Mouse (Mus musculus) heart, adult 2 months (tissue): ENCODE data around the gene Nabp2. TPM values are rescaled to one million over a fixed set of nuclear protein-coding genes. Genes with fewer than 3 reads are reported as not detected.

Source experiments
- DNase-seq, 2 experiments: peaks; one replicate each; pipeline ENCODE4 v3.0.0; 2021
- H3K27ac ChIP-seq: fragments of 200-600 bp; 2 replicates; pipeline ENCODE4 v1.8.1; 2022
- H3K27me3 ChIP-seq: fragments of 200-500 bp; 2 replicates; pipeline ENCODE4 v1.6.1; 2012; ENCODE audit warnings: mild to moderate bottlenecking, low read length, inconsistent platforms, mixed read lengths; ENCODE audit not compliant: control insufficient read depth, insufficient read depth
- H3K36me3 ChIP-seq: fragments of 200-500 bp; 2 replicates; pipeline ENCODE4 v1.6.1; 2012; ENCODE audit warnings: low read length, inconsistent platforms; ENCODE audit not compliant: control insufficient read depth, insufficient read depth
- H3K4me1 ChIP-seq: fragments of 200-500 bp; 2 replicates; pipeline ENCODE4 v1.6.1; 2011; ENCODE audit warnings: low read length; ENCODE audit not compliant: control insufficient read depth, insufficient read depth
- H3K4me3 ChIP-seq: fragments of 200-600 bp; 2 replicates; pipeline ENCODE4 v1.8.1; 2022
- H3K79me2 ChIP-seq: fragments of 200-500 bp; replicated peaks from 2 replicates; pipeline ENCODE4 v1.6.1; 2012; ENCODE audit warnings: mild to moderate bottlenecking, inconsistent platforms, low read length, moderate library complexity, mixed read lengths; ENCODE audit not compliant: control insufficient read depth, insufficient read depth
- H3K9ac ChIP-seq: fragments of 200-500 bp; 2 replicates; pipeline ENCODE4 v1.6.1; 2012; ENCODE audit warnings: low read depth, mild to moderate bottlenecking, control low read depth, inconsistent platforms, low read length, mixed read lengths
- CTCF ChIP-seq: fragments of 200-600 bp; IDR thresholded peaks from 2 replicates; pipeline ENCODE4 v1.8.1; 2022; ENCODE audit warnings: antibody characterized with exemption, mild to moderate bottlenecking, moderate library complexity
- EP300 ChIP-seq: fragments of 200-500 bp; IDR thresholded peaks from 2 replicates; pipeline ENCODE4 v1.6.1; 2011; ENCODE audit warnings: low read depth, low read length, control low read depth; ENCODE audit not compliant: insufficient read depth
- POLR2A ChIP-seq: fragments of 200-500 bp; IDR thresholded peaks from 2 replicates; pipeline ENCODE4 v1.6.1; 2011; ENCODE audit warnings: mild to moderate bottlenecking, low read depth, low read length, control low read depth; ENCODE audit not compliant: insufficient read depth
- WGBS: fragments of 180-500 bp; shearing (Covaris S2); methylation state at CpG from one replicate; pipeline ENCODE4 v1.1.7; 2018; 5-methylcytosine and 5-hydroxymethylcytosine counted together
- intact Hi-C: fragments of 180-260 bp; cut with DNase I; formaldehyde crosslinking; loops from one replicate; pipeline ENCODE4 v1.15.1; 2025
- polyA plus RNA-seq: library from polyadenylated mRNA; depleted of rRNA; stranded (reverse); fragments of >200 nt; gene quantifications from 2 replicates; pipeline ENCODE4 v1.2.3, GENCODE M21; 2012
- total RNA-seq, 2 experiments: library from RNA; stranded (reverse); gene quantifications; 2 replicates each; pipeline ENCODE4 v1.2.3; 2021

Gene Nabp2
- total and polyA plus RNA-seq, 3 experiments: 25.1 to 48.2 (median 45.2) TPM

DNA sequence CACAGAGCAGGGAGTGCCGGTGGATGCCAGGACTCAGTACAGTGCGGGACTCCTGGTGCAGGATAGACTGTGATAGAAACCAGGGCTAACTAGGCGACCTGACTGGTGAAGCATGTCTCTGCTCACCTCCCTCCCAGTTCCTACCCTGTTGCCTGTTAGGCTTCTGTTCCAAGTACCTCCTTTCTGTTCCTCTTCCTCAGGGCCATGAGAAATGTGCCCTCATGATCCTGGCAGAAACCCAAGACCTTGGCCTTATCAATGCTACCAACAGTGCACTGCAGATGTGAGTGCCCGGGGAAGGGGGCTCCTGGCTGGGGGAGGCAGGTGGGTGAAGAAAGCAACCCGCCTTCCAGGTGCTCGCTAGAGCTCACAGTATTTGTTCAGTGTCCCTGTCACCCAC, 21.7 kb downstream of the Nabp2 start:
- 51% methylated on average over 6 of the region's 6 CpGs for WGBS
- TF ChIP-seq CTCF: no peak
- no peak for TF ChIP-seq EP300
- TF ChIP-seq POLR2A: no peak
- peaks cover 3% of the 10 kb centered on the region for H3K4me1 ChIP-seq
- H3K27me3 ChIP-seq: no peaks in the 10 kb centered on the region
- no peak overlapping the region for H3K9ac ChIP-seq
- H3K36me3 ChIP-seq: no peaks in the 10 kb centered on the region; the same call in 1 of the 2 replicates
- H3K27ac ChIP-seq: no peak overlapping the region
- no peak for DNase-seq
- no peaks in the 10 kb centered on the region for H3K79me2 ChIP-seq
- intact Hi-C loops: no loop called here
- no peak overlapping the region for H3K4me3 ChIP-seq

DNA sequence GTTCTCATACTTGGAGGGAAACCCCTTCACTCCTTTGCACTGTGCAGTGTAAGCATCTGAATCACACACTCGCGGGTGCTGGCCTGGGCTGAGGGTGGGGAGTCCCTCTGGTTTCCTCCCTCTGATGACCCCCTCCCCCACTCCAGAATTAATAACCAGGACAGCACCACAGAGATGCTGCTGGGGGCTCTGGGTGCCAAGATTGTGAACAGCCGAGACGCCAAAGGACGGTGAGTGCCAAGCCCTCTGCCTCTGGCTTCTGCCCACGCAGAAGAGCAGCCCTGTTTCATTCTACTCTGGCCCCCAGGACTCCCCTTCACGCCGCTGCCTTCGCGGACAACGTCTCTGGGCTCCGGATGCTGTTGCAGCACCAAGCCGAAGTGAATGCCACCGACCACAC, 22.4 kb downstream of the Nabp2 start:
- intact Hi-C loops: no loop called here
- Histone ChIP-seq H3K27ac (no peak overlapping the region), H3K4me3 (no peak overlapping the region), H3K27me3 (no peaks in the 10 kb centered on the region), H3K4me1 (peaks cover 3% of the 10 kb centered on the region), H3K79me2 (no peaks in the 10 kb centered on the region), H3K9ac (no peak overlapping the region), H3K36me3 (no peaks in the 10 kb centered on the region; the same call in 1 of the 2 replicates)
- TF ChIP-seq CTCF: no peak
- TF ChIP-seq EP300: no peak
- TF ChIP-seq POLR2A: no peak
- WGBS: 85% methylated on average over 14 of the region's 14 CpGs
- no peak for DNase-seq

DNA sequence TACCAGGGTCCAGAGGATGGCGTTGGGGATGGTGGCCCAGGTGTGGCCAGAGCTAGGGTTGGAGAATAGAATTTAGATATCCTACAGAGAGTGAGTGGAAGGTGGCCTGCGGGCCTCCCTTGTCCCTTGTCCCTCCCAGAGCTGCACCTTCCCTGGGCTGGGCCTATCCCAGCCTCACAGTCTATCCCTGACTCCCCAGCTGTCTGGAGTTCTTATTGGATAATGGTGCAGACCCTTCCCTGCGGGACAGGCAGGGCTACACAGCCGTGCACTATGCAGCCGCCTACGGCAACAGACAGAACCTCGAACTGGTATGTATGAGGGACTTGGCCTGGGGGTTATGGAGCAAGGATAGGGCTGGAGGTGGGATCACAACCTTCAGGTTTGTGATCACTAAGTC, 25.4 kb downstream of the Nabp2 start:
- intact Hi-C loops: no loop called here
- Histone ChIP-seq H3K9ac (no peak overlapping the region), H3K27me3 (no peaks in the 10 kb centered on the region), H3K79me2 (no peaks in the 10 kb centered on the region), H3K4me1 (peaks cover 2% of the 10 kb centered on the region; the same call in 1 of the 2 replicates), H3K36me3 (no peaks in the 10 kb centered on the region), H3K27ac (no peak overlapping the region), H3K4me3 (no peak overlapping the region)
- DNase-seq: no peak
- TF ChIP-seq POLR2A: no peak
- no peak for TF ChIP-seq EP300
- no peak for TF ChIP-seq CTCF
- 92% methylated on average over 7 of the region's 7 CpGs for WGBS

DNA sequence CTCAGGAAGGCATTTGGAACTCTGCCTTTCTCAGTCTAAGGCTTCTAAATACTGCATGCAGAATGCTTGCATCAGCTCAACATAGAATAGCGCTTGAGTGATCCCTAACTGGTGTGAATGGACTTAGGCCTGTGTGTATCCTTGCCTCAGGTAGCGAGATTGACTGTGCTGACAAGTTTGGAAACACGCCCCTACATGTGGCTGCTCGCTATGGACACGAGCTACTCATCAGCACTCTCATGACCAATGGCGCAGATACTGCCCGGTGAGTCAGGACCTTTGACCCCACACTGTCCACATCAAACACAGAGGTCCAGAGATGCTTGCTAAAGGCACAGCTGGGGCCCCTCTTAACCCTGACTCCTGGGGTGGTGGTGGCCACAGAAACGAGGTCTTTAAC, 28.8 kb downstream of the Nabp2 start:
- Histone ChIP-seq H3K36me3 (peaks cover 6% of the 10 kb centered on the region; the same call in 1 of the 2 replicates), H3K79me2 (no peaks in the 10 kb centered on the region), H3K27me3 (no peaks in the 10 kb centered on the region), H3K9ac (no peak overlapping the region), H3K4me3 (no peak overlapping the region), H3K27ac (no peak overlapping the region), H3K4me1 (peaks cover 8% of the 10 kb centered on the region)
- DNase-seq: no peak
- 86% methylated on average over 8 of the region's 8 CpGs for WGBS
- intact Hi-C loops: no loop called here
- TF ChIP-seq POLR2A (no peak), CTCF (no peak), EP300 (no peak)

DNA sequence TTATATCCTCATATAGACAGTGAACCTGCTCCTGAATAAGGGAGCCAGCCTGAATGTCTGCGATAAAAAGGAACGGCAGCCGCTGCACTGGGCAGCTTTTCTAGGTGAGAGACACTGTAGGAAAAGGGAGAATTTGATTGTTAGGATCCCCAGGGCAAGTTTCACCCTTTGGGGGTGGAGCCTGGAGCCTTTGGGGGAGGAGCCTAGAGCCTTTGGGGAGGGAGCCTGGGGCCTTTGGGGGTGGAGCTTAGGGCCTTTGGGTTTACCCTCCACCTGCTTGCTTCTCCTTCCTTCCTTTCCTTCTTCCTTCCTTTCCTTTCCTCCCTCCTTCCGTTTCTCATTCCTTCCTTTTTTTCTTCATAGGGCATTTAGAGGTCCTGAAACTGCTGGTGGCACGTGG, 30.7 kb downstream of the Nabp2 start:
- Histone ChIP-seq H3K27ac (no peak overlapping the region), H3K4me1 (peaks cover 10% of the 10 kb centered on the region), H3K4me3 (no peak overlapping the region), H3K27me3 (no peaks in the 10 kb centered on the region), H3K9ac (no peak overlapping the region), H3K79me2 (no peaks in the 10 kb centered on the region), H3K36me3 (peaks cover 6% of the 10 kb centered on the region; the same call in 1 of the 2 replicates)
- 82% methylated on average over 5 of the region's 5 CpGs for WGBS
- no peak for DNase-seq
- intact Hi-C loops: no loop called here
- TF ChIP-seq CTCF (no peak), EP300 (no peak), POLR2A (no peak)

DNA sequence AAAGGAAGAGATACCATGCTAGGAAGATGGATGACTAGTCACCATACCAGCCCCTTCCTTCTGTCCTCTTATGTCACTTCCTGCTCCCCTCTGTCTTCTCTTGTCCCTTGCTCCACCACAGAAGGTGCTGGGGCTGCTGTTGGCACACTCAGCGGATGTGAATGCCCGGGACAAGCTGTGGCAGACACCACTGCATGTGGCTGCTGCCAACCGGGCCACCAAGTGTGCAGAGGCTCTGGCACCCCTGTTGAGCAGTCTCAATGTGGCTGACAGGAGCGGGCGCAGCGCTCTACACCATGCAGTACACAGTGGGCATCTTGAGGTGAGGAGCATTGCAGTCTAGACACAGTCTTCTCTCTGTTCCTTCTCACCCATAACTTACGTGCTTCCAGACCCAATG, 32.0 kb downstream of the Nabp2 start:
- intact Hi-C loops: loop anchor here (2.0 to 5.0 kb wide), 2 partner anchors 30 to 42 kb away; partner anchors contain the start of gene Cs
- 70% methylated on average over 7 of the region's 7 CpGs for WGBS
- Histone ChIP-seq H3K27ac (no peak overlapping the region; the same call in 1 of the 2 replicates), H3K79me2 (no peaks in the 10 kb centered on the region), H3K4me3 (no peak overlapping the region), H3K9ac (no peak overlapping the region; the same call in 1 of the 2 replicates), H3K27me3 (no peaks in the 10 kb centered on the region), H3K36me3 (peaks cover 6% of the 10 kb centered on the region; the same call in 1 of the 2 replicates), H3K4me1 (peaks cover 10% of the 10 kb centered on the region)
- TF ChIP-seq POLR2A (no peak), EP300 (no peak), CTCF (no peak)
- DNase-seq: peak in 1 of 2 experiments; percentile 57
